Mouse (Mus musculus) CH12.LX (cell line): ENCODE data around the gene Fut11. TPM values are rescaled to one million over a fixed set of nuclear protein-coding genes. Genes with fewer than 3 reads are reported as not detected.
A peak's percentile ranks its signal among the peaks of the same experiment; 100 is the strongest.

Experiments
- DNase-seq: peaks from one replicate; pipeline ENCODE4 v3.0.0-alpha.2; 2013; ENCODE audit errors: extremely low read depth
- H3K27ac ChIP-seq: 2 replicates; pipeline ENCODE4 v1.5.1; 2012; ENCODE audit warnings: low read depth, mild to moderate bottlenecking, control low read depth, moderate library complexity; ENCODE audit not compliant: insufficient read depth
- H3K27me3 ChIP-seq: replicated peaks from 2 replicates; pipeline ENCODE3; 2012; ENCODE audit warnings: inconsistent platforms
- H3K36me3 ChIP-seq, 2 experiments: replicated peaks in 1 of 2; 2 replicates each; pipeline versions ENCODE3 to v1.6.1; 2012; ENCODE audit warnings: inconsistent platforms in 1 of 2, low read length in 1 of 2, mild to moderate bottlenecking in 1 of 2, mixed read lengths in 1 of 2, moderate library complexity in 1 of 2; ENCODE audit not compliant: control insufficient read depth in 1 of 2, insufficient read depth in 1 of 2
- H3K4me1 ChIP-seq, 2 experiments: 2 replicates each; pipeline ENCODE4 v1.6.1; 2012; ENCODE audit warnings: inconsistent platforms in 1 of 2, moderate library complexity in 1 of 2; ENCODE audit not compliant: insufficient read depth in 2 of 2, control insufficient read depth in 1 of 2
- H3K4me2 ChIP-seq: 2 replicates; pipeline ENCODE4 v1.6.1; 2012; ENCODE audit warnings: low read depth, mild to moderate bottlenecking, control low read depth; ENCODE audit not compliant: poor library complexity, insufficient read depth, severe bottlenecking
- H3K4me3 ChIP-seq, 3 experiments: fragments of 150-350 bp in 1 of 3; sonication (generic) in 1 of 3; replicated peaks in 1 of 3; 2 replicates each; pipeline versions ENCODE3 to v1.5.1; 2011 to 2012; ENCODE audit warnings: low read depth in 2 of 3, low read length in 2 of 3, mild to moderate bottlenecking in 2 of 3, moderate library complexity in 2 of 3, control low read depth in 1 of 3, improper control_type of control experiment in 1 of 3, inconsistent platforms in 1 of 3, mixed read lengths in 1 of 3; ENCODE audit not compliant: poor library complexity in 1 of 3
- H3K79me2 ChIP-seq: replicated peaks from 2 replicates; pipeline ENCODE4 v1.6.1; 2012; ENCODE audit warnings: mild to moderate bottlenecking, moderate library complexity; ENCODE audit not compliant: control insufficient read depth, poor library complexity, insufficient read depth, severe bottlenecking; ENCODE audit errors: extremely low read depth
- H3K9ac ChIP-seq: 2 replicates; pipeline ENCODE4 v1.6.1; 2012; ENCODE audit warnings: low read depth, mild to moderate bottlenecking, control low read depth, moderate library complexity; ENCODE audit not compliant: insufficient read depth
- H3K9me3 ChIP-seq: replicated peaks from 2 replicates; pipeline ENCODE3; 2012; ENCODE audit warnings: low read length, inconsistent platforms, mixed read lengths
- BHLHE40 ChIP-seq: IDR thresholded peaks from 2 replicates; pipeline ENCODE4 v1.6.1; 2011; ENCODE audit warnings: mild to moderate bottlenecking, low read depth, low read length, improper control_type of control experiment
- CHD1 ChIP-seq: IDR thresholded peaks from 2 replicates; pipeline ENCODE4 v1.6.1; 2012; ENCODE audit warnings: low read depth, low read length, improper control_type of control experiment, inconsistent platforms
- CHD2 ChIP-seq: IDR thresholded peaks from 2 replicates; pipeline ENCODE4 v1.6.1; 2011; ENCODE audit warnings: low read length, improper control_type of control experiment
- E2F4 ChIP-seq: IDR thresholded peaks from 2 replicates; pipeline ENCODE4 v1.6.1; 2011; ENCODE audit warnings: low read depth, low read length, improper control_type of control experiment; ENCODE audit not compliant: insufficient replicate concordance
- ELF1 ChIP-seq: IDR thresholded peaks from 2 replicates; pipeline ENCODE4 v1.6.1; 2014; ENCODE audit warnings: low read depth, mild to moderate bottlenecking, inconsistent platforms, low read length, improper control_type of control experiment
- HCFC1 ChIP-seq: IDR thresholded peaks from 2 replicates; pipeline ENCODE4 v1.6.1; 2012; ENCODE audit warnings: low read depth, mild to moderate bottlenecking, inconsistent platforms, low read length, improper control_type of control experiment
- IRF4 ChIP-seq: IDR thresholded peaks from 2 replicates; pipeline ENCODE4 v1.6.1; 2014; ENCODE audit warnings: low read depth, mild to moderate bottlenecking, inconsistent platforms, low read length, improper control_type of control experiment
- MAX ChIP-seq: IDR thresholded peaks from 2 replicates; pipeline ENCODE4 v1.6.1; 2011; ENCODE audit warnings: low read length, improper control_type of control experiment
- MAZ ChIP-seq: IDR thresholded peaks from 2 replicates; pipeline ENCODE4 v1.6.1; 2012; ENCODE audit warnings: low read depth, mild to moderate bottlenecking, inconsistent platforms, low read length, improper control_type of control experiment, moderate library complexity
- MXI1 ChIP-seq: IDR thresholded peaks from 2 replicates; pipeline ENCODE4 v1.6.1; 2011; ENCODE audit warnings: mild to moderate bottlenecking, low read depth, low read length, improper control_type of control experiment
- MYC ChIP-seq: IDR thresholded peaks from 2 replicates; pipeline ENCODE4 v1.6.1; 2011; ENCODE audit warnings: low read depth, mild to moderate bottlenecking, improper control_type of control experiment, low read length
- NRF1 ChIP-seq: IDR thresholded peaks from 2 replicates; pipeline ENCODE4 v1.6.1; 2014; ENCODE audit warnings: low read depth, mild to moderate bottlenecking, inconsistent platforms, low read length, improper control_type of control experiment, moderate library complexity
- PAX5 ChIP-seq: IDR thresholded peaks from 2 replicates; pipeline ENCODE4 v1.6.1; 2012; ENCODE audit warnings: low read length, inconsistent platforms, mixed read lengths
- POLR2A ChIP-seq: IDR thresholded peaks from 2 replicates; pipeline ENCODE4 v1.6.1; 2011; ENCODE audit warnings: low read depth, mild to moderate bottlenecking, improper control_type of control experiment, low read length
- POLR2AphosphoS2 ChIP-seq: IDR thresholded peaks from 2 replicates; pipeline ENCODE4 v1.6.1; 2011; ENCODE audit warnings: low read depth, low read length, improper control_type of control experiment
- SIN3A ChIP-seq: IDR thresholded peaks from 2 replicates; pipeline ENCODE4 v1.6.1; 2012; ENCODE audit warnings: low read length, improper control_type of control experiment, inconsistent platforms
- TBP ChIP-seq: conservative IDR thresholded peaks from 2 replicates; pipeline ENCODE4 v1.6.1; 2011; ENCODE audit warnings: low read depth, low read length, improper control_type of control experiment
- TCF12 ChIP-seq: IDR thresholded peaks from 2 replicates; pipeline ENCODE4 v1.6.1; 2014; ENCODE audit warnings: low read depth, mild to moderate bottlenecking, inconsistent platforms, low read length, improper control_type of control experiment
- UBTF ChIP-seq: IDR thresholded peaks from 2 replicates; pipeline ENCODE4 v1.6.1; 2012; ENCODE audit warnings: low read depth, mild to moderate bottlenecking, inconsistent platforms, low read length, improper control_type of control experiment, moderate library complexity
- USF1 ChIP-seq: IDR thresholded peaks from 2 replicates; pipeline ENCODE4 v1.6.1; 2014; ENCODE audit warnings: low read depth, mild to moderate bottlenecking, inconsistent platforms, low read length, improper control_type of control experiment
- ZC3H11A ChIP-seq: IDR thresholded peaks from 2 replicates; pipeline ENCODE4 v1.6.1; 2012; ENCODE audit warnings: low read depth, mild to moderate bottlenecking, inconsistent platforms, low read length, improper control_type of control experiment
- ZMIZ1 ChIP-seq: IDR thresholded peaks from 2 replicates; pipeline ENCODE4 v1.6.1; 2012; ENCODE audit warnings: low read depth, mild to moderate bottlenecking, inconsistent platforms, low read length, improper control_type of control experiment
- dilution Hi-C: fragments of 300-500 bp; cut with MboI; formaldehyde crosslinking; loops from 2 replicates; pipeline ENCODE4 v1.14.3; 2020; ENCODE audit warnings: low sequenced_read_pairs; ENCODE audit not compliant: extremely low pct_unique_long_range_greater_than_20kb, extremely low pct_ligation_motif_present
- in situ Hi-C: fragments of 300-500 bp; cut with MboI; formaldehyde crosslinking; loops from 3 replicates; pipeline ENCODE4 v1.14.3; 2019; ENCODE audit warnings: low sequenced_read_pairs, low pct_ligation_motif_present, low pct_unique_long_range_greater_than_20kb, mixed read lengths
- polyA plus RNA-seq: library from polyadenylated mRNA; unstranded; fragments of >175 nt; gene quantifications from 2 replicates; pipeline ENCODE4 v1.2.1, GENCODE M21; 2012; ENCODE audit warnings: low read depth; ENCODE audit not compliant: insufficient read length
- total RNA-seq, 2 experiments: library from RNA; depleted of rRNA; stranded (reverse); fragments of 300-350 nt in 1 of 2; fragments of >200 nt in 1 of 2; gene quantifications; 2 replicates each; pipeline ENCODE4 v1.2.3; 2012 to 2014

Gene Fut11
- total RNA-seq (2012; rRNA removed) (2.6 and 2.9 TPM in 2 replicates), total RNA-seq (2014; rRNA removed) (3.5 and 3.7 TPM in 2 replicates), polyA plus RNA-seq (3.8 and 4.0 TPM in 2 replicates)

GRCm38 (mm10) chr14:20694884-20695760 is at the start of gene Fut11:
Gene Fut11, plus strand, starts transcription at chr14:20694968.
- in situ Hi-C loops (no loop called here), dilution Hi-C loops (no loop called here)
- peak; percentile 67 for DNase-seq
- Histone ChIP-seq H3K27me3 (no peaks in the 10 kb centered on the region), H3K4me1 (peaks cover 18 to 58% of the 10 kb centered on the region in 2 experiments), H3K27ac (peak within 1 kb of the TSS; percentile 87), H3K9ac (peak within 1 kb of the TSS; percentile 79), H3K4me3 (peak within 1 kb of the TSS; percentile 54 to 71 (median 65)), H3K4me2 (peak within 1 kb of the TSS; percentile 90), H3K79me2 (peaks cover 47% of the 10 kb centered on the region), H3K36me3 (peaks cover 37 to 85% of the 10 kb centered on the region in 2 experiments), H3K9me3 (no peaks in the 10 kb centered on the region)
- peak; percentile 84 for TF ChIP-seq NRF1
- TF ChIP-seq SIN3A = peak; percentile 64
- peak; percentile 34; the same call in 1 of the 2 replicates for TF ChIP-seq IRF4
- TF ChIP-seq UBTF = peak; percentile 59; the same call in 1 of the 2 replicates
- peak; percentile 50; the same call in 1 of the 2 replicates for TF ChIP-seq MAX
- TF ChIP-seq MXI1 = peak; percentile 59
- peak; percentile 71 for TF ChIP-seq ELF1
- TF ChIP-seq USF1 = no peak
- peak; percentile 88; the same call in 1 of the 2 replicates for TF ChIP-seq ZMIZ1
- no peak for TF ChIP-seq PAX5
- peak; percentile 56 for TF ChIP-seq HCFC1
- TF ChIP-seq BHLHE40 = peak; percentile 55; the same call in 1 of the 2 replicates
- TF ChIP-seq CHD2 = 0 out of 2 replicates have a peak, but pooled peaks have one; percentile 37
- no peak for TF ChIP-seq ZC3H11A
- TF ChIP-seq POLR2A = peak; percentile 49; the same call in 1 of the 2 replicates
- peak; percentile 65; the same call in 1 of the 2 replicates for TF ChIP-seq MYC
- no peak for TF ChIP-seq TBP
- TF ChIP-seq MAZ = no peak
- TF ChIP-seq CHD1 = no peak; the same call in 1 of the 2 replicates
- TF ChIP-seq TCF12 = 0 out of 2 replicates have a peak, but pooled peaks have one; percentile 27
- TF ChIP-seq E2F4 = no peak
- peak; percentile 27; the same call in 1 of the 2 replicates for TF ChIP-seq POLR2AphosphoS2
